Mouse (Mus musculus) megakaryocyte, embryonic 14.5 days (primary cell): ENCODE measurements around the gene Neurl1b.

Experiments used
- FLI1 ChIP-seq: IDR thresholded peaks from 2 replicates; pipeline ENCODE4 v1.6.1; 2012; ENCODE audit warnings: low read length, inconsistent platforms, mixed read lengths
- GATA1 ChIP-seq: IDR thresholded peaks from 3 replicates; pipeline ENCODE4 v1.6.1; 2012; ENCODE audit warnings: mixed read lengths, low read length, inconsistent platforms, borderline replicate concordance

- TF ChIP-seq GATA1, result no peak
- TF ChIP-seq FLI1, result no peak
These were observed 49.9 kb downstream of the Neurl1b start for GRCm38 (mm10) chr17:26464481-26464880.
